Mouse (Mus musculus): ENCODE data around the gene Ccdc83. TPM values are rescaled to one million over a fixed set of nuclear protein-coding genes. Genes with fewer than 3 reads are reported as not detected.
A peak's percentile ranks its signal among the peaks of the same experiment; 100 is the strongest.

Ccdc83 gene
- polyA plus RNA-seq (2015; fragmentation: Nextera tagmentation; extraction: Ambion mirVana) = not detected in 2 replicates

- Histone ChIP-seq H3K4me3 (replicated peaks; ENCODE audit: low read length) (peak within 1 kb of the TSS; percentile 10; the same call in 1 of the 2 replicates), H3K27me3 (replicated peaks; ENCODE audit: control insufficient read depth, insufficient read depth, low read length) (no peaks in the 10 kb centered on the region), H3K9me3 (ENCODE audit: control insufficient read depth, low read length) (no peaks in the 10 kb centered on the region), H3K4me2 (ENCODE audit: low read length) (peak within 1 kb of the TSS; percentile 44), H3K36me3 (ENCODE audit: control insufficient read depth, insufficient read depth) (no peaks in the 10 kb centered on the region), H3K9ac (replicated peaks; ENCODE audit: low read depth, low read length) (no peak within 1 kb of the TSS), H3K27ac (ENCODE audit: low read length) (no peak within 1 kb of the TSS), H3K4me1 (replicated peaks; ENCODE audit: control insufficient read depth, insufficient read depth, low read length) (peaks cover 19% of the 10 kb centered on the region)
- 7% methylated on average over 28 of the region's 28 CpGs for WGBS
- ATAC-seq = peak; percentile 70
Observed at GRCm38 (mm10) chr7:90265289-90265970, at the start of gene Ccdc83. Gene Ccdc83 (minus strand): TSS chr7:90265777.

DNA sequence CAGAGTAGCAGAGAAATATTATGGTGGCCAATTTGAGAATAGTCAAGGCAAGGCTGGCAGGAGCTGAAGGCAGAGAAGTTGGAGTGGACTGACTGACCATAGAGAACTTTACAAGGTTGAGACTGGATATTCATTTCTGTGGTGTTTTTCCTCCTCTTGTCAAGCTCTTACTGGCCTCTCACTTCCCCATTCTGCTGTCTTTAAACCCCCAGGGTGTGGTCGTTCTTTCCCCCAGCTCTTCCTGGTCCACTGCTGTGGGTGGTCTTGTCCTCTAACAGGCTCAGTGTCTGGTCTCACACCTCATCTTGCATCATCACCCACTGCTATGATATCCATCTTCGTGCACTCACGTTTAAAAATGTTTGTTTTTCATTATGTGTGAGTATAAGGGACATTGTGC lies 47.8 kb upstream of the Ccdc83 start:
- Histone ChIP-seq H3K36me3 (ENCODE audit: control insufficient read depth, insufficient read depth) (no peaks in the 10 kb centered on the region), H3K27ac (ENCODE audit: low read length) (no peak overlapping the region), H3K9ac (replicated peaks; ENCODE audit: low read depth, low read length) (no peak overlapping the region), H3K4me3 (replicated peaks; ENCODE audit: low read length) (no peak overlapping the region), H3K27me3 (replicated peaks; ENCODE audit: control insufficient read depth, insufficient read depth, low read length) (no peaks in the 10 kb centered on the region), H3K4me2 (ENCODE audit: low read length) (no peak overlapping the region), H3K9me3 (ENCODE audit: control insufficient read depth, low read length) (no peaks in the 10 kb centered on the region), H3K4me1 (replicated peaks; ENCODE audit: control insufficient read depth, insufficient read depth, low read length) (no peaks in the 10 kb centered on the region)
- 83% methylated on average over 3 of the region's 3 CpGs for WGBS
- no peak for ATAC-seq

DNA sequence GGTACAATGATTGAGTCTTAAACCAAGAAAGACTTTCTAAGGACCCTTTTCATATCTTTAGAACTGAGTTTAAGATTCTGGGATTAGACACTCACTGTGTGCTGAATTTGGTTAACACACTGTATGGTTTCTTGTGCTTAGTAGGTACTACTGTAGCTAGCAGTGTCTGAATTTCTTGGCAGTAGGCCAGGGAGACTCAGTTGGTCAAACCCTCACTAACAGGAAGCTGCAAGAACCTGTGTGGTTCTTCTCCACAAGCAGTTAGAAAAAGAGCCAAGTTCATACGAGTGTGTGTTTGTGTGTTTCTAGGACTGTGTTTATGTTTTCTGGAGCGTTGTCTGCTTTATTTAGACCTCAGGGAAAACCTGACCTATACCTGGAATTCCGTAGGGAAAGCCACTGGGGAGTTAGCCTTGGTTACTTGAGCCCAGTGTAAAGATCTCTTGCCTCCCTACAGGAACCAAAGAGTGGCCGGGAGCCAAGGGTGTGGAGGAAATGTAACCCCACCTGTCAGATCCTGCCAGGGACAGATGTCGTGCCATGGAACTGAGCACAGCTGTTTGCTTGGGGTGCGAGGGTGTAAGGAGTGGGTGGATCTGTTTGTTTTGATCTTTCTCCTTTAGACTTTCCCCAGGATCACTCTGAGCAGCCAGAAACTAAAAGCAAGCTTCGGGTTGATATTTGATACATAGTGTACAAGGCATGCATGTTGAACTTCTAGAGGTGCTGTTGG lies 46.7 kb upstream of the Ccdc83 start:
- H3K27ac ChIP-seq (ENCODE audit: low read length) = no peak overlapping the region
- no peak overlapping the region for H3K9ac ChIP-seq (replicated peaks; ENCODE audit: low read depth, low read length)
- H3K9me3 ChIP-seq (ENCODE audit: control insufficient read depth, low read length) = no peaks in the 10 kb centered on the region
- no peaks in the 10 kb centered on the region for H3K36me3 ChIP-seq (ENCODE audit: control insufficient read depth, insufficient read depth)
- H3K27me3 ChIP-seq (replicated peaks; ENCODE audit: control insufficient read depth, insufficient read depth, low read length) = no peaks in the 10 kb centered on the region
- no peak overlapping the region for H3K4me3 ChIP-seq (replicated peaks; ENCODE audit: low read length)
- no peak for ATAC-seq
- no peaks in the 10 kb centered on the region for H3K4me1 ChIP-seq (replicated peaks; ENCODE audit: control insufficient read depth, insufficient read depth, low read length)
- WGBS = 87% methylated on average over 7 of the region's 7 CpGs
- H3K4me2 ChIP-seq (ENCODE audit: low read length) = no peak overlapping the region

DNA sequence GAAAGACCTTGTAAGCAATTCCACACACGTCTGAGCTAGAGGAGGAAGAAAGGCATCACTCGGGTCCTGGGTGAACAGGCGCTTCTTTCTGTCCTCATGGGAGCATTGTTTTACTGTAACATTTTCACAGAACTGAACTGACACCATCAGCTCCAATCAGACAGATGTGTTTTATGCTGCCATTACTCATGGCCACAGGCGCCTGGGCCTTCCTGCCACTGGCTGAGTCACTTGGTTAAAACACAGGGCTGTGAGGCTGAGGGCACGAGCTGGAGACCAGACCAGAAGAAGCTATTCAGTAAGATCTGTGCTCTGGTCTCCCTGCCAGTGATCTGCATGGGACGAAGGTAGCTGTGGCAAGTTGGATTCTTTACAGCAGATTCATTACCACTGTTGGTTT lies 42.4 kb upstream of the Ccdc83 start:
- ATAC-seq = no peak
- H3K36me3 ChIP-seq (ENCODE audit: control insufficient read depth, insufficient read depth) = no peaks in the 10 kb centered on the region
- H3K9ac ChIP-seq (replicated peaks; ENCODE audit: low read depth, low read length) = no peak overlapping the region
- H3K9me3 ChIP-seq (ENCODE audit: control insufficient read depth, low read length) = no peaks in the 10 kb centered on the region
- H3K27ac ChIP-seq (ENCODE audit: low read length) = no peak overlapping the region
- 76% methylated on average over 6 of the region's 6 CpGs for WGBS
- no peak overlapping the region for H3K4me2 ChIP-seq (ENCODE audit: low read length)
- no peak overlapping the region for H3K4me3 ChIP-seq (replicated peaks; ENCODE audit: low read length)
- H3K27me3 ChIP-seq (replicated peaks; ENCODE audit: control insufficient read depth, insufficient read depth, low read length) = peaks cover 8% of the 10 kb centered on the region
- H3K4me1 ChIP-seq (replicated peaks; ENCODE audit: control insufficient read depth, insufficient read depth, low read length) = no peaks in the 10 kb centered on the region

DNA sequence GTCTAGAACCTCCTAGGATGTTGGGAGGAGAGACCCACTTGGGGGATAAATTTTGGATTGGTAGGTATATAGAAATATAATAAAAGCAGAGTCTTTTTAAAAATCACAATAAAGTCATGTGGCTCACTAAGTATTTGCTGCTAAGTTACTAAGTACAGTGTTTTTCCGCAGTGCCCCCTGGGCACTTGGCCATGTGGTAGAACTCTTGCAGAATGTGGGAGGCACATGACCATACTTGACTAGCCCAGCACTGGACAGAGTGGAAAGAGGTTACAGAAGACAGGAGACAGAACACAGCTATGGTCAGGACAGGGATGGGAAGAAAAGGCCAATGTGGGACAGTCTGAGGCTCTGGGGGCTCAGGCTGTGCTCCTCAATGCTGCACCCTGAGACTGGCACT lies 41.4 kb upstream of the Ccdc83 start:
- no peak overlapping the region for H3K27ac ChIP-seq (ENCODE audit: low read length)
- H3K4me3 ChIP-seq (replicated peaks; ENCODE audit: low read length) = no peak overlapping the region

GRCm38 (mm10) chr7:90306079-90306478 lies 40.5 kb upstream of the Ccdc83 start:
- no peak overlapping the region for H3K4me2 ChIP-seq (ENCODE audit: low read length)
- ATAC-seq = no peak
- 1% methylated on average over 3 of the region's 3 CpGs for WGBS
- H3K36me3 ChIP-seq (ENCODE audit: control insufficient read depth, insufficient read depth) = no peaks in the 10 kb centered on the region
- peaks cover 8% of the 10 kb centered on the region for H3K27me3 ChIP-seq (replicated peaks; ENCODE audit: control insufficient read depth, insufficient read depth, low read length)
- no peak overlapping the region for H3K27ac ChIP-seq (ENCODE audit: low read length)
- H3K9ac ChIP-seq (replicated peaks; ENCODE audit: low read depth, low read length) = no peak overlapping the region
- no peak overlapping the region for H3K4me3 ChIP-seq (replicated peaks; ENCODE audit: low read length)
- H3K9me3 ChIP-seq (ENCODE audit: control insufficient read depth, low read length) = no peaks in the 10 kb centered on the region
- H3K4me1 ChIP-seq (replicated peaks; ENCODE audit: control insufficient read depth, insufficient read depth, low read length) = peaks cover 3% of the 10 kb centered on the region

More for the DNA sequence above, 41.4 kb upstream of the Ccdc83 start:
- Histone ChIP-seq H3K4me1 (replicated peaks; ENCODE audit: control insufficient read depth, insufficient read depth, low read length) (peaks cover 3% of the 10 kb centered on the region), H3K27me3 (replicated peaks; ENCODE audit: control insufficient read depth, insufficient read depth, low read length) (peaks cover 8% of the 10 kb centered on the region), H3K9me3 (ENCODE audit: control insufficient read depth, low read length) (no peaks in the 10 kb centered on the region), H3K36me3 (ENCODE audit: control insufficient read depth, insufficient read depth) (no peaks in the 10 kb centered on the region), H3K4me2 (ENCODE audit: low read length) (no peak overlapping the region), H3K9ac (replicated peaks; ENCODE audit: low read depth, low read length) (no peak overlapping the region)
- WGBS = 88% methylated on average over 1 of the region's 1 CpGs
- ATAC-seq = no peak

- H3K27me3 ChIP-seq (replicated peaks; ENCODE audit: control insufficient read depth, insufficient read depth, low read length) = peaks cover 8% of the 10 kb centered on the region
- no peaks in the 10 kb centered on the region for H3K36me3 ChIP-seq (ENCODE audit: control insufficient read depth, insufficient read depth)
- H3K27ac ChIP-seq (ENCODE audit: low read length) = no peak overlapping the region
- peak overlapping the region; percentile 68; the same call in 1 of the 2 replicates for H3K9ac ChIP-seq (replicated peaks; ENCODE audit: low read depth, low read length)
- H3K4me3 ChIP-seq (replicated peaks; ENCODE audit: low read length) = peak overlapping the region; percentile 62
- peak overlapping the region; percentile 98 for H3K4me2 ChIP-seq (ENCODE audit: low read length)
- WGBS = 4% methylated on average over 27 of the region's 27 CpGs
- peaks cover 3% of the 10 kb centered on the region for H3K4me1 ChIP-seq (replicated peaks; ENCODE audit: control insufficient read depth, insufficient read depth, low read length)
- no peaks in the 10 kb centered on the region for H3K9me3 ChIP-seq (ENCODE audit: control insufficient read depth, low read length)
- ATAC-seq = peak; percentile 57
Observed at GRCm38 (mm10) chr7:90302647-90303552, 37.3 kb upstream of the Ccdc83 start.

- Histone ChIP-seq H3K4me2 (ENCODE audit: low read length) (peak within 1 kb of the TSS; percentile 98), H3K4me3 (replicated peaks; ENCODE audit: low read length) (peak within 1 kb of the TSS; percentile 62), H3K9ac (replicated peaks; ENCODE audit: low read depth, low read length) (peak within 1 kb of the TSS; percentile 68), H3K4me1 (replicated peaks; ENCODE audit: control insufficient read depth, insufficient read depth, low read length) (peaks cover 3% of the 10 kb centered on the region), H3K9me3 (ENCODE audit: control insufficient read depth, low read length) (no peaks in the 10 kb centered on the region), H3K36me3 (ENCODE audit: control insufficient read depth, insufficient read depth) (no peaks in the 10 kb centered on the region), H3K27ac (ENCODE audit: low read length) (no peak within 1 kb of the TSS), H3K27me3 (replicated peaks; ENCODE audit: control insufficient read depth, insufficient read depth, low read length) (peaks cover 8% of the 10 kb centered on the region)
- WGBS = under 1% methylated on average over 38 of the region's 43 CpGs
- ATAC-seq = peak; percentile 93
Observed at GRCm38 (mm10) chr7:90301942-90302646, 36.5 kb upstream of the Ccdc83 start, which contains the start of gene Sytl2. Gene Sytl2 (plus strand): TSS chr7:90302252.
